Mouse (Mus musculus) MEL (cell line): Measurements from ENCODE around the gene Adam8. TPM values are rescaled to one million over a fixed set of nuclear protein-coding genes. Genes with fewer than 3 reads are reported as not detected.

Experiments used
- DNase-seq: peaks from one replicate; pipeline ENCODE4 v3.0.0; 2011; ENCODE audit warnings: low read depth, low spot score
- H3K27ac ChIP-seq: 2 replicates; pipeline ENCODE4 v1.5.1; 2012; ENCODE audit warnings: low read depth, mild to moderate bottlenecking, control low read depth, low read length, moderate library complexity; ENCODE audit not compliant: control insufficient read depth
- H3K27me3 ChIP-seq, 2 experiments: fragments of 150-350 bp in 1 of 2; sonication (generic) in 1 of 2; 2 replicates each; pipeline ENCODE4 v1.6.1; 2012; ENCODE audit warnings: low read length in 2 of 2, mild to moderate bottlenecking in 2 of 2, improper control_type of control experiment in 1 of 2, moderate library complexity in 1 of 2; ENCODE audit not compliant: insufficient read depth in 2 of 2, control insufficient read depth in 1 of 2
- H3K36me3 ChIP-seq, 2 experiments: 2 replicates each; pipeline ENCODE4 v1.6.1; 2012 to 2014; ENCODE audit warnings: low read length in 2 of 2, improper control_type of control experiment in 1 of 2, inconsistent platforms in 1 of 2, mild to moderate bottlenecking in 1 of 2; ENCODE audit not compliant: insufficient read depth in 2 of 2, control insufficient read depth in 1 of 2
- H3K4me1 ChIP-seq, 2 experiments: fragments of 150-350 bp in 1 of 2; sonication (generic) in 1 of 2; 2 replicates each; pipeline ENCODE4 v1.6.1; 2012; ENCODE audit warnings: low read length in 2 of 2, improper control_type of control experiment in 1 of 2, mild to moderate bottlenecking in 1 of 2; ENCODE audit not compliant: insufficient read depth in 2 of 2, control insufficient read depth in 1 of 2
- H3K4me3 ChIP-seq, 2 experiments: fragments of 150-350 bp in 1 of 2; sonication (generic) in 1 of 2; 2 replicates each; pipeline ENCODE4 v1.5.1; 2012; ENCODE audit warnings: low read depth in 2 of 2, low read length in 2 of 2, mild to moderate bottlenecking in 2 of 2, moderate library complexity in 2 of 2, control low read depth in 1 of 2, improper control_type of control experiment in 1 of 2; ENCODE audit not compliant: control insufficient read depth in 1 of 2, insufficient read depth in 1 of 2
- H3K79me2 ChIP-seq: 2 replicates; pipeline ENCODE4 v1.6.1; 2012; ENCODE audit warnings: mild to moderate bottlenecking, low read length, moderate library complexity; ENCODE audit not compliant: control insufficient read depth, poor library complexity, insufficient read depth
- H3K9ac ChIP-seq: 2 replicates; pipeline ENCODE4 v1.6.1; 2012; ENCODE audit warnings: low read depth, mild to moderate bottlenecking, control low read depth, low read length, moderate library complexity; ENCODE audit not compliant: control insufficient read depth, poor library complexity, severe bottlenecking
- H3K9me3 ChIP-seq: fragments of 150-350 bp; sonication (generic); replicated peaks from 2 replicates; pipeline ENCODE4 v1.6.1; 2012; ENCODE audit warnings: mild to moderate bottlenecking, low read length, improper control_type of control experiment, moderate library complexity; ENCODE audit not compliant: insufficient read depth
- CTCF ChIP-seq, 3 experiments: IDR thresholded peaks in 2 of 3; conservative IDR thresholded peaks in 1 of 3; 2 replicates each; pipeline ENCODE4 v1.5.1; 2011 to 2012; ENCODE audit warnings: low read length in 3 of 3, low read depth in 2 of 3, mild to moderate bottlenecking in 2 of 3, improper control_type of control experiment in 1 of 3, inconsistent platforms in 1 of 3, mixed read lengths in 1 of 3, moderate library complexity in 1 of 3; ENCODE audit not compliant: control insufficient read depth in 1 of 3, insufficient read depth in 1 of 3, poor library complexity in 1 of 3, severe bottlenecking in 1 of 3
- EP300 ChIP-seq, 2 experiments: IDR thresholded peaks; 2 replicates each; pipeline ENCODE4 v1.6.1; 2011; ENCODE audit warnings: improper control_type of control experiment in 2 of 2, low read length in 2 of 2, low read depth in 1 of 2, mild to moderate bottlenecking in 1 of 2
- ETS1 ChIP-seq: IDR thresholded peaks from 2 replicates; pipeline ENCODE4 v1.6.1; 2012; ENCODE audit warnings: low read depth, mild to moderate bottlenecking, inconsistent platforms, low read length, improper control_type of control experiment, moderate library complexity
- HCFC1 ChIP-seq: IDR thresholded peaks from 2 replicates; pipeline ENCODE4 v1.6.1; 2012; ENCODE audit warnings: low read depth, mild to moderate bottlenecking, inconsistent platforms, low read length, improper control_type of control experiment, moderate library complexity
- JUND ChIP-seq: IDR thresholded peaks from 2 replicates; pipeline ENCODE4 v1.6.1; 2011; ENCODE audit warnings: low read depth, mild to moderate bottlenecking, improper control_type of control experiment, low read length
- KAT2A ChIP-seq: conservative IDR thresholded peaks from 2 replicates; pipeline ENCODE4 v1.6.1; 2012; ENCODE audit warnings: low read depth, low read length, improper control_type of control experiment, inconsistent platforms
- MAFK ChIP-seq: IDR thresholded peaks from 2 replicates; pipeline ENCODE4 v1.6.1; 2011; ENCODE audit warnings: low read depth, mild to moderate bottlenecking, low read length, improper control_type of control experiment, borderline replicate concordance
- MAX ChIP-seq: IDR thresholded peaks from 2 replicates; pipeline ENCODE4 v1.6.1; 2011; ENCODE audit warnings: low read length, improper control_type of control experiment
- MEF2A ChIP-seq: IDR thresholded peaks from 2 replicates; pipeline ENCODE4 v1.6.1; 2014; ENCODE audit warnings: low read depth, mild to moderate bottlenecking, inconsistent platforms, low read length, improper control_type of control experiment; ENCODE audit not compliant: poor library complexity, insufficient replicate concordance, severe bottlenecking; ENCODE audit errors: extremely low read depth
- MXI1 ChIP-seq: IDR thresholded peaks from 2 replicates; pipeline ENCODE4 v1.6.1; 2011; ENCODE audit warnings: mild to moderate bottlenecking, low read depth, low read length, improper control_type of control experiment
- MYC ChIP-seq: IDR thresholded peaks from 2 replicates; pipeline ENCODE4 v1.6.1; 2011; ENCODE audit warnings: low read depth, mild to moderate bottlenecking, low read length, improper control_type of control experiment, moderate library complexity
- NELFE ChIP-seq: IDR thresholded peaks from 2 replicates; pipeline ENCODE4 v1.6.1; 2011; ENCODE audit warnings: low read depth, low read length, improper control_type of control experiment
- NRF1 ChIP-seq: IDR thresholded peaks from 2 replicates; pipeline ENCODE4 v1.6.1; 2014; ENCODE audit warnings: low read depth, mild to moderate bottlenecking, inconsistent platforms, low read length, improper control_type of control experiment, moderate library complexity; ENCODE audit not compliant: poor library complexity, insufficient read depth, severe bottlenecking
- RCOR1 ChIP-seq: IDR thresholded peaks from 2 replicates; pipeline ENCODE4 v1.6.1; 2012; ENCODE audit warnings: low read depth, mild to moderate bottlenecking, inconsistent platforms, low read length, improper control_type of control experiment
- SIN3A ChIP-seq: IDR thresholded peaks from 2 replicates; pipeline ENCODE4 v1.6.1; 2012; ENCODE audit warnings: low read length, improper control_type of control experiment, inconsistent platforms
- TAL1 ChIP-seq: IDR thresholded peaks from 2 replicates; pipeline ENCODE4 v1.6.1; 2012; ENCODE audit warnings: mild to moderate bottlenecking, inconsistent platforms, low read length, moderate library complexity, mixed read lengths
- TBP ChIP-seq: IDR thresholded peaks from 2 replicates; pipeline ENCODE4 v1.8.0; 2011; ENCODE audit warnings: low read depth, low read length, improper control_type of control experiment
- TCF12 ChIP-seq: IDR thresholded peaks from 2 replicates; pipeline ENCODE4 v1.6.1; 2014; ENCODE audit warnings: low read depth, mild to moderate bottlenecking, inconsistent platforms, low read length, improper control_type of control experiment, moderate library complexity
- ZC3H11A ChIP-seq: IDR thresholded peaks from 2 replicates; pipeline ENCODE4 v1.6.1; 2012; ENCODE audit warnings: low read depth, mild to moderate bottlenecking, inconsistent platforms, low read length, improper control_type of control experiment
- polyA plus RNA-seq, 2 experiments: library from polyadenylated mRNA; stranded (reverse) in 1 of 2; unstranded in 1 of 2; fragments of >175 nt in 1 of 2; fragments of >200 nt in 1 of 2; gene quantifications; 2 replicates each; pipeline versions ENCODE4 v1.2.1 to v1.2.4; 2012; ENCODE audit warnings: low replicate concordance in 2 of 2, low read depth in 1 of 2; ENCODE audit not compliant: insufficient read length in 2 of 2, insufficient read depth in 1 of 2, missing spikeins in 1 of 2
- total RNA-seq: library from RNA; depleted of rRNA; stranded (reverse); fragments of 300-350 nt; gene quantifications from 2 replicates; pipeline ENCODE4 v1.2.3, GENCODE M21; 2012

Adam8 gene
- total and polyA plus RNA-seq, 3 experiments: 0.39 to 0.50 TPM; not detected in 1

GRCm38 (mm10) chr7:139994202-139994601 is 1.8 kb upstream of the Adam8 start:
- Histone ChIP-seq H3K36me3 (peaks cover 0 to 2% of the 10 kb centered on the region in 2 experiments; a peak in 1 of 4 replicates), H3K9me3 (no peaks in the 10 kb centered on the region), H3K9ac (no peak overlapping the region), H3K79me2 (no peaks in the 10 kb centered on the region), H3K4me1 (no peaks in the 10 kb centered on the region), H3K4me3 (no peak overlapping the region), H3K27ac (no peak overlapping the region), H3K27me3 (no peaks in the 10 kb centered on the region)
- TF ChIP-seq TCF12 (no peak), MYC (no peak), ETS1 (no peak), EP300 (IDR thresholded peaks at IDR 0.05; ENCODE audit: low read depth in 1 of 2, low read length in 2 of 2) (no peak), JUND (no peak), NELFE (no peak), TAL1 (no peak), MXI1 (no peak), CTCF (IDR thresholded peaks at IDR 0.05 in 2 of 3, conservative IDR thresholded peaks at IDR 0.05 in 1 of 3; ENCODE audit: control insufficient read depth in 1 of 3, insufficient read depth in 1 of 3, low read depth in 2 of 3, low read length in 3 of 3, poor library complexity in 1 of 3, severe bottlenecking in 1 of 3) (no peak), KAT2A (no peak), MAFK (no peak), MAX (no peak), NRF1 (no peak), TBP (no peak), RCOR1 (no peak), ZC3H11A (no peak)
- no peak for DNase-seq

DNA sequence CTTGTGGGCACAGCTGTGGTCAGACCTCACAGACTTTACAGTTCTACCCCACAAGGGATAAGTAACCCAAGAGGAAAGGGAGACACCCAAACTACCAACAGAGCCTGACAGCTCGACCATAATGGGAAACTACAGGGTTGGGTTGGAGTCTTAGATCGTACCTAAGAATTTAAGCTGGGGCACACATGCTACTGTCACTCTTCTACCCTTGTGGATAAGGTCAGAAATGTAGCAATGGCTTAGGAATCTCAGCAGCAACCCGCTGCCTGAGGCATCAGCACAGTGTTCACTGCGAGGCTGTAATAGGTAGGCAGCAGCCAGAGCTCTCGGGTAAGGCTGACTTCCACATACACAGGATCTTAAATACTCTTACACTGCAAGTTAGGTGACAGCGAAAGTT is 1.2 kb upstream of the Adam8 start:
- DNase-seq: no peak
- no peaks in the 10 kb centered on the region for H3K27me3 ChIP-seq
- H3K9ac ChIP-seq: no peak overlapping the region
- TF ChIP-seq HCFC1 (no peak), MYC (no peak), KAT2A (no peak), MEF2A (no peak), SIN3A (no peak)
- H3K4me3 ChIP-seq: no peak overlapping the region
- H3K27ac ChIP-seq: no peak overlapping the region
- peaks cover 0 to 2% of the 10 kb centered on the region in 2 experiments; a peak in 1 of 4 replicates for H3K36me3 ChIP-seq
- no peaks in the 10 kb centered on the region for H3K9me3 ChIP-seq
- H3K4me1 ChIP-seq: peaks cover 0 to under 1% of the 10 kb centered on the region in 2 experiments; a peak in 1 of 4 replicates
- no peaks in the 10 kb centered on the region for H3K79me2 ChIP-seq
